Mouse (Mus musculus): ENCODE measurements at regions not wholly inside any gene's neighbourhood (a gene's known extent, or its start where the extent isn't known, plus 50 kb on each side); places are given as distances from the start of the nearest gene placed in this dataset.

DNA sequence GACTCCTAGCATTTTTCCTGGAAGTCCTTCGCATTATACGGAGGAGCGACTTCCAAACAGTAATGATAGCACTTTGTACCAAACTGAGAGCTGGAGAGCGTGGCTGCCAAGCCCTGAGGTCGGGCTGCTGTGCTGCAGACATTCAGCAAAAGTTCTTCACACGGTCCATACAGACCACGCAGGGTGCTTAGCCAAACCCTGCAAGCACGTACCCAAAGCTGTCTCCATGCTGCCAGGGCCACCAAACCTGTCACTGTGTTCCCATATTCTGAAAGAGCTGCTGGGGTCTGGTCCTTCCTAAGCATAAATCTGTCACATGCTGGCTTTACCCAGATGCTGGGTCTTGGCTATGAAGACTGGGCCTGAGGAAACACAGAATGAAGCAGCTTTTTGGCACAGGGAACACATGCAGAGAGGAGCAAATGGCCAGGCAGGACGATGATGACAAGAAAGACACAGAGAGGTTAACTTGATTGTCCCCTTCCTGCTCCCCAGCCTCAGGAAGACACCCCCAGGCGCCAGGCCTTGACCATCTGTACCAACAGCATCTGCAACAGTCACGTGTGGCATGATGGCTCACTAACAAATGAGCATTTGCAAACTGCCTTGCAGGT, 354.0 kb upstream of the Nfe2l3 start:
- peak; percentile 15 to 38 for DNase-seq
- intact Hi-C loops (cut with DNase I) = no loop called here

DNA sequence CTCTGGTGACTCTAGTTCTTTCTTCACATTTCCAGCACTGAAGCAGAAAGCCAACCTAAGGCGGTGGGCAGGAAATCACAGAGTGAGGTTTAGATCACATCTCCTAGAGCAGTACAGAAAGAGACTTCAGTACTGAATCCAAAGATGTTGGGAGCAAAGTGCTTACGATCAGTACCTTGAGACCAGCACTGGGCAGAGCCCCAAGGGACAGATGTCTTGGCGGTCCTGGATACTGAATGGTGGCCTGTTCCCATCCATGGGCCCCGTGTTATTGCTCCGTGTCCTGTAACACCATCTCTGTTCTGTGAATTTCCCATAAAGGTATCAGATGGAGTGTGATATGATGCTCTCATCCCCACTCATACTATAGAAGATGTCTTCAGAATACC, 353.5 kb upstream of the Nfe2l3 start:
- intact Hi-C loops (cut with DNase I) = no loop called here
- no peak for DNase-seq

DNA sequence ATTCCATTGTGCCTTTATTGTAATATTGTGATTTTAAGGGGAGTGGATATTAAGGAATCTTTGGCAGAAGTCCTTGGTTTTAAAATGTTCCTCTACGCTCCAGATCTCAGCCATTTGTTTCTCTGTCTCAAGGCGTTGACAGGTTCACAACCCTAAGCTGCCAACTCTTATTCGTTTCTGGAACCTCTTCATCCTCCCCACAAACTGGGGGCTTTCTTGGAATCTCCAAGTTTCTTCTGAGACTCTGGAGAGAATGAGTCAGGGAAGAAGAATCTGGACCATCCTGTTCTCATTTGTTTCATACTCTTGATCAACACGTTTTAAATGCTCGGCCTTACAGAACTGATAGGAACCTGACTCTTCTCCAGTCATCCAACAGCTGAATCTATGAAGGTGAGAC, 351.4 kb upstream of the Nfe2l3 start:
- peak in 1 of 2 experiments; percentile 15 for DNase-seq
- intact Hi-C loops (cut with DNase I) = loop anchor here (5.0 to 10.0 kb wide), 2 partner anchors 86 to 136 kb away; no protein-coding TSS in a partner anchor

DNA sequence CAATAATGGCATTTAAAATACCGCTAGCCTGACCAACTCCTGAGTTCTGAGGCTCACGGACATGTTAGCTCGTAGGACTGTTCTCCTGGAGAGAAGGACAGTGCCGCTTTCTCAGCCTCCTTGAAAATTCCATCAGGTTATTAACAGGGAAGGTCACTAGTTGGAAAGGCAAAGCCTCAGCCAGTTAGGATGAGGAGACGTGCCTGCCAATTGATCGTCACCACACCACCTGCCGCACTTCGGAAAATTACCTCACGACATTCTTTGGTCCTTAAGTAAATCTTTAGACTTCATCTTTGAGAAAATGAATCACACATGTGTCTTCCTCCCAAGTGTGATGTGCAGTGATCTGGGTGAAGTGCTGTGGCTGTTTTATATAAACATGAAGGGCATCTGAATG, 347.8 kb upstream of the Nfe2l3 start:
- no peak for DNase-seq
- intact Hi-C loops (cut with DNase I) = loop anchor here (5.0 to 10.0 kb wide), 2 partner anchors 83 to 140 kb away; no protein-coding TSS in a partner anchor

DNA sequence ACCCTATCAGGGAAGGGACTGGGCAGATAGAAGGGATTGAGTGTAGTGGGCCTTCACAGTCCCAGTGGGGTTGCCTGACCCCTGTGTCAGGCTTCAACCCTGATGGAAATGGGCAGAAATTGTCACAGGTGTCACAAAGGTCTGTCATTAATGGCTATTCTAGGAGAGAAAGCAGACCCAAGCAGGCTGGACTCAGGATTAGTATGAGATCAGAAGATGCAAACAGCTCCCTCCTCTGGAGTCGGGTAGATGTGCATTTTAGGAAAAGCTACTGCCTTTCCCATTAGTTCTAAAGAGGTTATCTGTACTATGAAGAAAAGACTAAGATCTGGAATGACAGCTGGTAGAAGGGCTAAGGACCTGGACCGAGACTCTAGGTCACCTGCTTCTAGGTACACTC, 346.9 kb upstream of the Nfe2l3 start:
- intact Hi-C loops (cut with DNase I) = loop anchor here (10.0 kb wide), 1 partner anchor 141 kb away; no protein-coding TSS in a partner anchor

DNA sequence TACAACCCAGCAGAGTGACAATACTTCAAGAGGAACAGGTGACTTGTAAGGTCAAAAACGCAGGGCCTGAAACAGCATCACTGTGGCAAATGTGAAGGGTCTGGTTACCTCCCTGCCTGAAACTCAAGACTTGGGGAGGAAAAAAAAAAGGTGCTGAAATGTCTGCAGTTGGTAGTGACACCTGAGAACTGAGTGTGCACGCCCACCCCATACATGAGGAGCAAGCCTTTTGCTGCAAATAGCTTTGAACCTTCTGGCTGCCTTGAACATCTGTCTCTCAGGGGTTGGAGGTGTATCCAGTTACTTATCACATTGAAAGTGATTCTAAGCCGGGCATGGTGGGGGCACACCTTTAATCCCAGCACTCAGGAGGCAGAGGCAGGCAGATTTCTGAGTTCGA, 346.1 kb upstream of the Nfe2l3 start:
- DNase-seq = no peak
- intact Hi-C loops (cut with DNase I) = loop anchor here (10.0 kb wide), 1 partner anchor 142 kb away; no protein-coding TSS in a partner anchor

More for the DNA sequence above, 346.9 kb upstream of the Nfe2l3 start:
- DNase-seq = no peak

DNA sequence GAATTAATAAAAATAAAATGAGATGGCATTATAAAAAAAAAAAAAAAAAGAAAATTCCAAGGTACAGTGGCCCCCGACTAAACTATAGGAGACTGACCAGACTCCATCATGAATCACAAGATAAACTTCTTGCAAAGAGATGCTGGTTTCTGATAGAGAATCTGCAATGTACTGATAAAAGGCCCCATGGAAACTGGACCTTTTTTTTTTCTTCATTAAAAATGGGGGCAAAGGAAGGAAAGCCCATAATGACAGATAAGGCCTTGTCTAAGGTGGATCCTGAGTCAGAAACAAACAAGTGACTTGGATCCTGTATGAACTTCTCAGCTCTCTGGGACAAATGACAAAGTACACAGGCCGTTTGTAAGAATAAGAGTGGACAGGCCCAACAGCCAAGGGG, 344.7 kb upstream of the Nfe2l3 start:
- intact Hi-C loops (cut with DNase I) = loop anchor here (10.0 kb wide), 1 partner anchor 143 kb away; no protein-coding TSS in a partner anchor
- no peak for DNase-seq

DNA sequence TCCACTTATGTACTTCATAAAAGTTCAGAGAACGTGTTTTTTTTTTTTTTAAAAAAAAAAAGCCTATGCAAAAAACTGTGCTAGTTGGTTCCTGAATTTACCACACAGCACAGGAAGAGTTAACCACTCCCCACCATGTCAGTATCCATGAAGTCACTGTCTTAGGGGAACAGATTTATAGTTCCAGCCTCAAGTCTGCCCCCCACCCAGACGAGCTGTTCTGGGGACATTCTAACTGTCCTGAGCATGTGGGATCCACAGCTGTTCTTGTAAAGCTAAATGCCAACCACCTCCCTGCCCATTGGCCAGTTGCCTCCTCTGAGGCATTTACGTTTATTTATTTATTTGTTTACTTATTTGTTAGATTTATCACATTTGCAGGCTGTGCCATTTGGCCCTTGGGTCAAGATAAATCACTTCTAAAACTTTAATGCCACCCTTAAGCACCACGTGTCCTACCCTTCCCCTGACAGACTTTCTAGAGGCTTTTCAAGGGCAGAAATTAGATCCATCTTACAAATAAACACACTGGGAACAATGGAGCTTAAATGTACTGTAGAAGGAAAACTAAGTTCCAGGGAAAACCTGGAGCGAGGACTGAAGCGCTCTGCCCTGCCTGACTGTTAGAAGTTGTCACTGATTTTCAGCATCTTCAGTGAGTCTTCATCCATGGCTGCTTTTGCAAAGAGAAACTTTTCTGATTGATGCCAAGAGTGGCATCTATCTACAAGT, 343.7 kb upstream of the Nfe2l3 start:
- no peak for DNase-seq
- intact Hi-C loops (cut with DNase I) = loop anchor here (10.0 kb wide), 1 partner anchor 144 kb away; no protein-coding TSS in a partner anchor

DNA sequence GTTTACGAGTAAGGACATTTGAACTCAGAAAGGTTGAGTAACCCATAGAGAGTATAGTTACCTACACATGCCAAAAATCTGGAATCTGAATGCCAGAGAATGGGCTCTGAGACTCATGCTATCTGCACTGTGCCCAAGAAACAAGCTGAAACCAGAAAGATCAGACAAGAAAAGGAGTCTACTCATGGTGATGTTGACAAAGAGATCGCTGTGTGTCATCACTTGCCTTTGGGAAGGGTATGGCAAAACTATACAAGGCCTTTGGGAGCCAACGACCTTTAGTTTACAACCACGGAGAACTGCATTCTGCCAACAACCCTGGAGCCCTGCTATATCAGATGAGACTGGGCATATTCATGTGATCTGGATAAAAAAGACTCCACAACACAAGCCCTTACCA, 339.3 kb upstream of the Nfe2l3 start:
- intact Hi-C loops (cut with DNase I) = no loop called here
- DNase-seq = no peak

DNA sequence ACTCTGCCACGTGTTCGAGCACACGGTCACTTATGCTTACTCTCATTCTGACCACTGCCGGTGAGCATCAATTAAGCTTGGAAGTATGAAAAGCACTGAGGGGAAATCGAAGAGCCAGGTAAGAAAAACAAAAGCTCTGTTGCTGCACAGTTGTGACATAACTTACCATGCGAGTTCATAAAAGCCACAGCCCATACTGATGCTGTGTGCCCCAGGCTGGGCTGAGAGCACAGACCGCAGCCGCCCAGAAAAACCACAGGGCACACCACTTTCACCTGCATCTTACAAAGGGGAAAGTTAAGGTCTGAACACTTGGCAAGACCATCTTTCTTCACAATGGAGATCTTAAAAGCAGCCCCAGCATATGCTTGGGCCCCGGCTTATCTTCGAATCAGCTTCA, 338.2 kb upstream of the Nfe2l3 start:
- intact Hi-C loops (cut with DNase I) = no loop called here
- DNase-seq = no peak

DNA sequence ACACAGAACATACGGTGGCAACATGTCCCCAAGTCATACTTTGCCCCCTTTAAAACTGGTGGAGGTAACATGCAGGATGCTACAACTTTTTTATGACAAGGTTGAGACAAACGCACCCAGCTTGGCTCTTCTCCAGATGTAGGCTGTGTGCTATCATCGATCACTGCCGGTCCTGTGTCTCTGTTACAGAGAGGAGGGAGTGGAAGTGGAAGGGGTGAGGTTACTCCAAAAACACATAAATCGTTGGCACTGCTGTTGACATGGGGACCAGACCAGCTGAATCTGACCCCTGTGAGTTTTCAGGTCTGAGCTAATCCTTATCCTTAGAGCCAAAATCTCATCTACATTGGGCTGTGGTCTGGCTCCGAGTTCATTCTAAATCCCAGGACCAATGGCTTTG, 335.0 kb upstream of the Nfe2l3 start:
- DNase-seq = no peak
- intact Hi-C loops (cut with DNase I) = no loop called here

DNA sequence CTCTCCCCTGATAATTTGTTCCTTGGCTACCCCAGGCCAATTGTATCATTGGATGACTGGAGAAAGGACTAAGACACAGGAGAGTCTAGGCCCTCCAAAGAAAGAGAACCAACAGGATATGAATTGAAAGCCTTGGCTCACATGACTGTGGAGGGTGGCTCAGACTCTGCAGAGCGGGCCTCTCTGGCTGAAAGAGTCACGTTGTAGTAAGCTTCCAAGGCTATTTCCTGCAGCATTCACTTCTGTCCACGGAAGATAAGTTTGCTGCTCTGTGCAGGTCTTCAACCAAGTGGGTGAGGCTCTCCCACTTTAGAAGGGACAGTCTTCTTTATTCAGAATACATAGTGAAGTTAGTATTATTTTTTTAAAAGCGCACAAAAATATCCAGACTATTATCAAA, 332.1 kb upstream of the Nfe2l3 start:
- intact Hi-C loops (cut with DNase I) = no loop called here
- DNase-seq = no peak

DNA sequence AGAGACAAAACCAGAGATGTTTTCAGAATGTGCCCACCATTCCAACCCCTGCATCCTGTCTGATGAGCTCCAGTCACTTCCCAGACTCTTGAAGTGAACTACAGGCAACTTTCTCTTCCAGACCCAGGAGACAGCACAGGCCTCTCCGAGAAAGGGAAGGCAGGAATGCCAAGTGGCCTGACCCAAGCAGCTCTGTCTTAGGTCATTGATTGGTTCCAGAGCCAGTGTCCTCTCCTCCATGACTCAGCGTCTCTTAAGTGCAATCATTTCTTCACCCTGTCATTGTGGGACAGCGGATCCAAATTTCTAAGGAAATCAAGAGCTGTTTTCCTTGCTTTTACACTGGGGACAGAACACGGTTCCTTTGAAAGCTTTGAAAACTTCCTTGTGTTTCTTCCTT, 329.2 kb upstream of the Nfe2l3 start:
- intact Hi-C loops (cut with DNase I) = no loop called here
- no peak for DNase-seq

DNA sequence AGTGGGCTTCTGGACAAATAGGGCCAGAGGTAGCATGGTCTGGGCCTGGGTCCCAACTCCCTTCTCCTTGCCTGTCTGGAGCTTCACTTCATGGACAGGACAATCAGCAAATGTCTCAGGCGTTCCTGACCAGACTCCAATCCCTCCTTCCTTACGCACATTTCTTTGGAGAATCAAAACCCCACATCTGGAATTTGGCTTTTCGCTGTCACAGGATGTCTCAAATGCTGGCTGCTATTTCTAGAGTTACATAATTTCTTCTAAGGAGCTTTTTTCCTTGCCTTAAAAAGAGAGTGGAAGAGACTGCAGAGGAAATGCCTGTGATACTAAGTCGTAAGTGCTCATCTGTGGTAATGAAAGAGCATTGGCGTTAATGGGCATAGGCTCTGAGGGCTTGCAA, 328.1 kb upstream of the Nfe2l3 start:
- DNase-seq = peak; percentile 16 to 17
- intact Hi-C loops (cut with DNase I) = no loop called here

DNA sequence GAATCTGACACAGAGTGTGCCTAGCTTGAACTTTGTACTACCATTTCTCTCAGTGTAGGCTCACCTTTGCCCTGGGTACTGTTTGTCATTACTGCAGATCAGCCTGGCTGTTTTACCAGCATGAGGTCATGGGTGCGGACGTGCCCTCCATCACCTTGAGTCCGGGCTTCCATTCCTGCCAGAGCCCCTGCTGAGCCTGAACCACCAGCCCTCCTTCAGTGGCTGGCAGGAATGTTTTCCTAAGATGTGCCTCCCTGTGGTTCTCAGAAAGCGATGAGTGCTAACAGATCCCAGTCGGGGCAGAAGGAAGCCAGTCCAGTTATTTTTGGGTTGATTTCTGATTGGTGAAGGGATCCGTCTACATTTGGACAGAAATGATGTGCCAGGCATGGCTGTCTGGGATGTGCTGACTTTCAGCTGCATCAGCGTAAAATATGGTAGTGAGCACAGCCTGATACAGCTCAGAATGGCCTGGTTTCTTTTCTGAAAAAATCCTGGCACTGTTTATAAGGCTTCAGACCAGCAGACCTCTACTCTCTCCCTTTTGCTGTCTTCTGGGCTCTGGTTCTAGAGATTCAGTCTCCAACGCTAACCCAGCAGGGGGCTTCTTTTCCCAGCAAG, 324.0 kb upstream of the Nfe2l3 start:
- intact Hi-C loops (cut with DNase I) = loop anchor here (5.0 kb wide), 1 partner anchor 71 kb away; no protein-coding TSS in a partner anchor
- DNase-seq = no peak

DNA sequence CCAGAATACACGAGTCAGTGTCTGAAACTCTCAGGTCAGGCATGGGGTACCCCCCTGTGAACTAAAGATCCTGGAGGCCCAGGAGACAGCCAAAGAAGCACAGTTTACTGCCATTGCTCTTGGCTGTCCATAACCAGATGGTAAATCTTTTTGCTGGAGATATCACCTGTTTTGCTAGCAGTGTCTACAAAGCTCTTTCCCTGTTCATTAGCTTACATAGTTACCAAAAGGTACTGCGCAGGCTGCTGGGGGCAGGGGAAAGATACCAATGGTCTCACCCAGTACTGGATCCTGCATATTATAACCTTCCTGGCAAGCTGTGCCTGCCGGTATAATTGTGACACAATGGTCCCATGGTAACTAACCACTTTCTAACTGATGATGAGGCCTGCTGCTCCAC, 321.9 kb upstream of the Nfe2l3 start:
- intact Hi-C loops (cut with DNase I) = no loop called here
- DNase-seq = no peak

DNA sequence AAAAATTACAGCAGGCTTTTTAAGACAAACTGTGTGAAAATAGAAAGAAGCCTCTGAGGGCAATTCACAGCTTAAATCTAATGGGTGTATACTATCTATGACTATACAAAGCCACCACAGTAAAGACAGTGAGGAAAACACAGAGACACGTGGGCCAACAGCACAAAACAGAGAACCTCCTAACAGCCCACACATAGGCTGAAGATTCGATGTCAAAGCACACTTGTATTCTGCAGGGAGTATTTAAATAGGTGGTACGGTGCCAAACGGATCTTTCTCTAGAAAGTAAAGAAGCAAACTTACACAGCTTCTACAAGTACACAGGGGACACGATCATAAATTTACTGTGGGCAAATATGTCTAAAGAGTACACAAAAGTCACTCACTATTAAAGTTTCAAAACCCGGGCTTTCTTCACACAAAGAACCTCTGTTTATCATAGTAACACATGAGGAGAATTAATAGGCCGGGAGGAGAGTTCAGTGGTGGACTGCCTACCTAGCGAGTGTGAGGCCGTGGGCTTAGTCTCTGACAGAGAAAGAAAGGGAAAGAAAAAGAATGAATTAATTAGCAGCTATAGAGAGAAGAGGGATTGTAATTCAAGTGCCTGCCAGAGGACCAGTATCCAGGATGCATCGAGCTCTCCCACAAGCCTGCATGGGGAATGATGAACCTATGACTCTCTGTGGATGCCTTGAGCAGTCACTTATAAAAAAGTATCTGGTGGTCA, 317.7 kb upstream of the Nfe2l3 start:
- DNase-seq = no peak
- intact Hi-C loops (cut with DNase I) = no loop called here

DNA sequence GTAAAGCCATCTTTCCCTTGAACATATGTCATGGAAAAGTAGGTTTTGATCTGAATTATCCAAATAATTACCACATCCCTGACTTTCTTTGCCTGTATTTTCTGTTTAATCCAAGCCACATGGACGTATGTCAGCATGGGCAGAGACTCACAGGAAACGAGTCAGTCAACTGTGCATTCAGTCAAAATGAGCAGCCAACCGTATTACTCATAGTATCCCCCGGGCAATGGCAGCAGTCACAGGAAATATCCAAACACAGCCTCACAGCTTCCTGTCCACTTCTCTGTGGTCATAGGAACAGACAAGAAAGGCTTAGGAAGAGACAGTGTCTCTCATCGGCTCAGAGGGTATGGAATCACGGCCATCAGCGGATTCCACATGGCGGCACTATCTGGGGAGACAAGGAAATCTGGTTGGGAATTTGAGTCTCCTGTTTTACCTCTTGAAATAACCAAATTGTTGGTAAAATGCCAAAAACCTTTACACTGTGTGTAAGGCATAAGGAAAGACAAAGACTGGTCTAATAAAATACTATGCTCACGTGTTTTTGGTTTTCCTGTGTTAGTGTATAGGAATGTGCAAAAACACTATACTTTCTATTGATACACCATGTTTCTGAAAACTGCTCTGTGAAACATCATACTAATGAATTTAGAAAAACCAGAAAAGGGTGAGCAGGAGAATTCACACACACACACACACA, 313.5 kb upstream of the Nfe2l3 start:
- intact Hi-C loops (cut with DNase I) = no loop called here
- DNase-seq = no peak

DNA sequence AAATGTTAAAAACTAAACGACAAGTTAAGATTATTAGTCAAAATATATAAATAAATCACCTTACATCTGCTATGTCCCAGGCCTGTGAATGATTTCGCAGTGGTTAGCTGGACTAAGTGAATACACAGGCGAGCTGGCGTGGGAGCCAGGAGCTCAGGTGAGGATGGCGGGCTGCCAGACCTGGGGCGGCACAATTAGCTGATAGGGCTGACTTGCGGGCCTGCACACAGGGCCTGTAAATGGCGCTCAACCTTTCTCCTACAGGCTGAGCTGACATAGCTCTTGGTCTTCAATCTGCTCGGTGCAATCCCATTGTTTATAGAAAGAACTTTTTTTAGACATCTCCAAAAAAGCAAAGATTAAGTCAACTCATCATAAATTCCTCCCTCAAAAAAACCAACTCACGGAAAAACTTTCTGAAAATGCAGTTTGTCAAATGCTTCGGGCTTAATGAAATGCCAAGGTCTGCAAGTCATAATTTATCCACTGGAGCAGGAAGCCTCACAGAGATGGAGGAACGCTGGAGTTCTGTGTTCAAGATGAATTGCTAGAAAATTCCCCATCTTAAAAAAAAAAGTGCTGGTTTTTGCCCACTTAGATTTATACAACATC, 312.7 kb upstream of the Nfe2l3 start:
- peak; percentile 24 to 36 for DNase-seq
- intact Hi-C loops (cut with DNase I) = no loop called here

DNA sequence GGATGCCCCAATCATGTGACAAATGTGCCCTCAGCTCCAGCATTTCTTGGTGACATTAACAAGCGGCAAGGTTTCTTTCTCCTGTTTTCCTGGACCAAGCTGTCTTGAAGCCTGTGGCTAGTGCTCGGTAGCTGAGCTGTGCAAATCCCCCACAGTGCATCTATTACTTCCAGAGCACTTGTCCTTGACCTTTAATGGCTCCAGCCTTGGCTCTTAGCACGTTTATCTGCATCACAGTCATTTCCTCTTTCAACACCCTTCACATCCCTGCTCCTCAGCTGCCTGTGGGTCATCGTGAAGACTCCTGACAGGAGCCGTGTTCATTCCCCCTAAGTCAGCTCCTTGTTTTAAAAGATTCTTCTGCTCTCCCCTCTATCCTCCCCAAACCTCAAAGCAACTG, 309.5 kb upstream of the Nfe2l3 start:
- intact Hi-C loops (cut with DNase I) = no loop called here
- DNase-seq = no peak

Measured in heart, postnatal 14 days (tissue).